Mouse (Mus musculus) retina, embryonic 14.5 days (tissue): ENCODE data around the gene Itga9.

ENCODE experiments used
- DNase-seq: peaks from one replicate; pipeline ENCODE4 v3.0.0-alpha.2; 2015; ENCODE audit warnings: low spot score

Gene Itga9

GRCm38 (mm10) chr9:118730172-118730571 lies 123.7 kb downstream of the Itga9 start:
- DNase-seq, result no peak

GRCm38 (mm10) chr9:118730871-118731390 lies 124.4 kb downstream of the Itga9 start:
- no peak for DNase-seq

GRCm38 (mm10) chr9:118731650-118732049 lies 125.2 kb downstream of the Itga9 start:
- no peak for DNase-seq

DNA sequence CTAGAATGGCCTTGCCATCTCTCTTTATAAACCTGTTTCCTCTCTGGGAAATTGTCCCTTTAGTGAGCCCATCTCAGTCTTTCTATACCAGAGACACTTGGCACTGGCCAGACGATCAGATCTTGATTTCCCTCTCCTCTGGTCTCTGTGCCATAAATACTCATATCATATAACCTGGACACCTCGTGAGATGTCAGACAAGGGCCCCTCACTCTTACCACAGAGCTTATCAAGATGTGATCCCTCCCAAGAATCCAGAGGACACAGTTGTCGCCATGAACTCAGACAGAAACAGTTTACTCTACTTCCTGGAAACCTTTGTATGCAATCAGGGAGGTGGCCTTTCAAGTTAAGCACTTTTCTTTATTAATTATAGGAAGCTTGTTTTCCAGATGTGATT lies 127.1 kb downstream of the Itga9 start:
- DNase-seq, result no peak

GRCm38 (mm10) chr9:118737124-118737523 lies 130.6 kb downstream of the Itga9 start:
- DNase-seq, result no peak

DNA sequence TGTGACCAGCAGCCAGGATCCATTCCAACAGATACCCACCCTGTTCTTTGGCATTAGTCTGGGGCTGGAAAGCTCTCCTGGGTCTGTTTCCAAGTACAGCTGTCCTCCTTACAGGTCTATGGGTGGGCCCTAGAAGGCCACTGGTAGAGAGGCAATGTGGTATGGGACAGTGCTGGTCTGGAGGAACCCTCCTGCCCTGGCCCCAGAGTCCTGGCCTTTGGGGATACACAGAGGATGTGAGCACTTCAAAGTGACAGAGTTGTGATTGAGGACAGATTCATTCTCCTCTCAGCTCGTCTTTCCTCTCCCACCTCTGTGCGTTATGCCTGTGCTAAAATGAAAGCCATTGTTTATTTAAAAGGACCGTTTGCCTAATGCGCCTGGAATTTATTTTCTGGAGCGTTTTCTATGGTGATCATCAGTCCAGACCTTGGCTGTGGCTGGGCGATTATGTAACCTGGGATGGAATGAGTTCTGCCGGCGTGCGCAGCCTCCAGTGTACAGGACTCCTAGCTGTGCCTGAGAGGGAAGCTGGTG lies 131.2 kb downstream of the Itga9 start:
- DNase-seq, result no peak

DNA sequence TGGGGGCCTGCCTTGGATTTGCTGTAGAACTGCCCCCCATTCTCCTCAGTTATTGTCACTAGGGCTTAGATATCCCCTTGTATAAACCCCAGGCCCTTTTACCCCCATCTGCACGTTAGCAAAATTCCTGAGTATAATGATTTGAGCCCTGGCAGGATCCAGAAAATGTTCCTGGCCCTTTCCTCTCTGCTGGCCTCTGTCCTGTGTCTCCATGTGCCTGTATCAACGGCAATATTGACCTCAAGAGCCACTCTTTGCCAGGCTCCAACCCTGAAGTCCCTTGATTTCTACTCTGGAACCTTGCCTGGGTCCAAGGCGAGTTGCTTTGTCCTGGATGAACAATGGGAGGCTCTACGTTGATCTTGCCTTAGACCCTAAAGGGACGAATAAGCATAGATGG lies 131.8 kb downstream of the Itga9 start:
- DNase-seq, result no peak

DNA sequence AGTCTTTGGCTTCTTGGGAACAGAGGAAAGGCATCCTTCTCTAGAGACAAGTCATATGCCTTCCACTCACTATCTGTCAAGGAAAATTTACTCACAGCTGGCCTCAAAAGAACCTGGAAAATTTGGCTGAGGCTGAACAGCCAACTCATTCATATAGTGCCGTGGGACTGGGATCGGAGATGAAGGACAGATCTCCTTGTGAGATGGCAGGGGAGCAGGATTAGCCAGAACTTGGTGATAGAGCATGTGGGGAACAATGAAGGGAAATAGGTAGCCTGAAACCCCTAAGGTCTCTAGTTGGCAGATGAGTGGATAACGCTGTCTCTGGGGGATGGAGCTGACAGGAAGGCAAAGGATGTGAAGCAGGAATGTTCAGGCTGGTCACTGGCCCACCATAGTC lies 132.6 kb downstream of the Itga9 start:
- no peak for DNase-seq

- DNase-seq, result no peak
Measured at GRCm38 (mm10) chr9:118739659-118740058, 133.2 kb downstream of the Itga9 start.

GRCm38 (mm10) chr9:118741268-118741667 lies 134.8 kb downstream of the Itga9 start:
- DNase-seq, result no peak

- DNase-seq, result no peak
Measured at GRCm38 (mm10) chr9:118749335-118749949, 143.0 kb downstream of the Itga9 start.

DNA sequence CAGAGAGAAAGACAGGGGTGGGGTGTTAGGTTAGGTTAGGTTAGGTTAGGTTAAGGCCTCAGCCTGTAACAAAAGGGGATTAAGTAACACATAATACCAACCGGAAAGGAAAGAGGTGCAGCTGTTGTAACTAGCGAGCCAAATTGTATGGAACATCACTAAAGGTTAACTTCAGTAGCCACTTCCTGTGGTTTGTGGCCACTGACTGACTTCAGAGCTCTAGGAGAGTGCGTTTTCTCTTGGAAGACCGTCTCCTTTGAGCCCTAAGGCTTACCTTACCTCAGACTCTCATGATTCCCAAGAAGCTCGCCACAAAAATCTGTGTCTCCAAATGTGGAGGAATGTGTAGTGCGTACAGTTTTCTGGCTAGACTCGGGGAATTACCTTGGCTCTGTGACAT lies 144.3 kb downstream of the Itga9 start:
- DNase-seq, result no peak

DNA sequence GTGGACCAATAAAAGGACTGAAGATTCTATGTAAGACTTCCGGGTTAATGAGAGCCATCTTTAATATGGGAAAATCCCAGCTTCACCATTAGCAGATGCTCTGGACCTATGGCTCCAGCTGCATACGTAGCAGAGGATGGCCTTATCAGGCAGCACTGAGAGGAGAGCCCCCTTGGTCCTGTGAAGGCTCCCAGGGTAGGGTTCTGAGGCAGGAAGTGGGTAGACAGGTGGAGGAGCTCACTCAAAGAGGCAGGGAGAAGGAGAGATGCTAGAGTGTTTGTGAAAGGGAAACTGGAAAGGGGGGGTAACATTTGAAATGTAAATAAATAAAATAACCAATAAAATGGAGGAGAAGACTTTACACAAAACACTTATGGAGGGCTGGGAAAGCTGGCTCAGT lies 145.9 kb downstream of the Itga9 start:
- no peak for DNase-seq

- DNase-seq, result no peak
Measured at GRCm38 (mm10) chr9:118759462-118759861, 153.0 kb downstream of the Itga9 start.

DNA sequence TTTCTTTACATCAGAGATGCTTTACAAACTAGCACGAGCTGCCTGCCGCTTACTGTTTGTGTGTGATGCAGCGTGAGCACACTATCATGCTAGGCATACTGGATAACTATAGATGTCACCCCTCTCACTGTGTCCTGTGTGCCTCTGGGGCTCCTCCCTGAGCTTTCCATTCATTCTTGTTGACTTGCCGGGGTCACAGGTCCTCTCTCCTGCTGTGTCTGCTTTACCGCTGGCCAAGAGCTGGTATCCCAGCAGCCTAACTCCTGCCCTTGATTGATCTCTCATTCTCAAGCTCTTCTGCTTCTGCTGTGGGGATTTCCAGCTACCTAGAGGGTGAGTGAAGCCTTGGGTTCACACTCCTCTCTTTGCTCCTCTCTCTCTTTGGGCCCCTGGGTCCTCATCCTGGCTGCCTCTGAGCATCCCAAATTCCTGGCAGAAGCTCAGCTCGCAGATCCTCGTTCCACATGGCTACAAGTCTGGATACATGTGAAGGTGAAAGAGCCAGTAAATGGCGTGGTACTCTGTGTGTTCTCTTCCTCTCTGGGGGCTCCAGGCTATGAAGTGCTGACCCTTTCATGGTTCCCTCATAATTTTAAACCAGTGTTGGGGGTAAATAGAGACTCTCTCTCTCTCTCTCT lies 155.6 kb downstream of the Itga9 start:
- peak; percentile 6 for DNase-seq

DNA sequence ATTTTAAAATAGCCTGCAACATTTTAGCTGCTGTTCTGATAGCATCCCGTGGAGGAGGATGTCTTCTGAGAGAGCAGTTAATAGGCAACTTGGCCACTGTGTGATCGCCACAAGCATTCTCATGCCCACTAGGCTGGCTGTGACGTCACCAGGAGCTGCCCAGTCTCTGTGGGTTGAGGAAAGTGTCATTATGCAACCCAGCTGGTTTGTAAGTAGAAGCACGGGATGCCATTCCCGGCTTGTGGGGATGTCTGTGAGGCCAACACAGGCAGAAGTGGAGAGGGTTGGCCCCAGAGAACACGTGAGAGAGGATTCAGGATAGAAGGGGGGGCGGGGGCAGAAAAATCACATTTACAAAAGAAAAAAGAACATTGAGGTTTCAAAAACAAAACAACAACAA lies 156.3 kb downstream of the Itga9 start:
- DNase-seq, result peak; percentile 11

DNA sequence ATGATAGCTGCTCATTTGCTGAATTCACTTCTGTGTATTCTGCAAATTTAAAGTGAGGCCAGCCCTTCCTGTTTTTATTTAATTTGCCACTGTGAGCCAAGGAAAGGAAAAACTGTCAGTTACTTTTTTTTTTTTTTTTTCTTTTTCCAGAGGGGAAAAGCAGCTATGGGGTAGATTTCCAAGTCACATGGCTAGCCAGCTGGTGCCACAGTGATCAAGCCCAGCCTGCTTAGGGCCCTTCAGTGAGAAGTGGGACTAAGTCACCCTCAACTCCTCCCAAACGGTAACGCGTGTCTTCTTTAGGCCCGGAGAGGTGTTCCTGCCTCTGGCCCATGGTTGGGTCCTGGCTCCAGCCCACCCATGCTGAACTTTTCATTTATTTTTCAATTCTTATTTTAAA lies 156.7 kb downstream of the Itga9 start:
- DNase-seq, result no peak

- no peak for DNase-seq
Measured at GRCm38 (mm10) chr9:118763646-118764045, 157.2 kb downstream of the Itga9 start.

- no peak for DNase-seq
Measured at GRCm38 (mm10) chr9:118765059-118765458, 158.6 kb downstream of the Itga9 start.

- no peak for DNase-seq
Measured at GRCm38 (mm10) chr9:118767008-118767407, 160.5 kb downstream of the Itga9 start.

DNA sequence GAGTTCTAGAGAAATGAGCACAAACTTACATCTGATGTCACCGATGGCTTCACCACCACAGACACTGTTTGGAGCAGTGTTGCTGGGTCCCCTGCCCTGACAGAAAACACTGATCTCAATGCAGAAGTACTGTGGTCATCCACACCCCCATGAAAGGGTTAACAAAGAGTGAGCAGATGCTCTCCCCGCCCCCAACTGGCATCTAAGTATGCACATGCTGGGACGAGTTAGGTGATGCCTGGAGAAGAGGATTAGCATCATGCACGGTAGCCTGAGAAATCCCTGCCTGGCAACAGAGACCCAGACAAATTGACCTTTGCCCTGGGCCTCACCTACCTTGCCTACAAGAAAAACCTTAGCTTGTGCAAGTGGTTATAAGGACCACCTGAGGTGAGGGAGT lies 162.1 kb downstream of the Itga9 start:
- no peak for DNase-seq

DNA sequence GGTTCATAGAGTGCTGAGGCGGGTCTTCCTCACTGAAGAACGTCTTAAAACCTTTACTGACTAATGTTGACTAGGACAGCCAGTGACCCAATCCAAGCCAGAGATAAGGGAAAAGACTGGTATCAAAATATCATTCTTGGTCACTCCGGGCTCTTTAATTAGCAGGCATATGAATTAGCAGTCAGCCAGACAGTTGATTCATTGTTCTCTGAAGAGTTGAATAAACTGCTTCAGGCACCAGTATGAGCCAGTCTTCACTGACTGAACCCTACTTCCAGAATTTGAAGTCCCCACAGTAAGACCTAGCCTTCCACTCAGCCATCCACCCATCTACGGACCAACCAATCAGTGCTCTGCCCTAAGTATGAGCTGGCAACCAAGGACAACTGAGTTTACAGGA lies 163.9 kb downstream of the Itga9 start:
- no peak for DNase-seq

DNA sequence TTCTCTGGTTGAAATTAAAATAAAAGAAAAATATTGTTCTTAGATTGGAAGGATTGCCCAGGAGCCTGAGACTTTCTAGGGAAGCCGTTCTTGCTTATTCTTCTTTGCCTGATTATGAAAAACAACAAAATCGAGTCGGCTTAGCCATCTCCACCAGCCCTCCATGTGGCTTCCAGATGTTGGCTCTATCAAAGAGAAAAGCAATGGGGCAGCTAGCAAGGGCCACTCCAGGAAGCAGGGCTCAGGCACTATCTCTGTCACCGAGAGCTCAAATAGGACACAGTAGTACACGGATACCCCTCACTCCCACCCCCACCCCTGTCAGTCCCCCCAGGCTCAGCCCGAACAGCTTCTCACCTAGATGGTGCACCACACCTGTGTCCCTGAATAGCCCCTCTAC lies 168.2 kb downstream of the Itga9 start:
- DNase-seq, result no peak
